Mouse (Mus musculus): ENCODE data around the gene Ssu72. TPM values are rescaled to one million over a fixed set of nuclear protein-coding genes. Genes with fewer than 3 reads are reported as not detected.

Gene Ssu72
- total RNA-seq, 4 experiments from 2014 or later: 37.8 to 42.0 (median 38.2) TPM

DNA sequence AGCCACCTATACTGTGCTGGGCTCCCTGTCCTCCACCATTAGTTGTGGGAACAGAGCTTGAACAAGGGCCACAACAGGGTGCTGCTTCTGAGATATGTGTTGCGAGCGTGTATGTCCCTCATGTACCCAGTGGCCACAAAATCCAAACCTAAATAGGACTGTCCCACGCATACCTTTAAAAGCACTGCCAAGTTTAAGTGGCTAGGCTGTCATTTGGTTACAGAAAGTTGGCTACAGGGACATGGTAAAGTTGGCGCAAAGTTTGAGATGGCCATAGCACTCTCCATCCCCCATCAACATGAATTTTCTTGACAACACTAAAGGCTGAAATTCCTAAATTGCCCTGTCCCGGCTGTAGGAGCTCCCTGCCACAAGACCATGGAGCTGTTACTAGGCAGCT lies 40.5 kb downstream of the Ssu72 start:
- no peak for DNase-seq (ENCODE audit: low spot score in 2 of 2)

DNA sequence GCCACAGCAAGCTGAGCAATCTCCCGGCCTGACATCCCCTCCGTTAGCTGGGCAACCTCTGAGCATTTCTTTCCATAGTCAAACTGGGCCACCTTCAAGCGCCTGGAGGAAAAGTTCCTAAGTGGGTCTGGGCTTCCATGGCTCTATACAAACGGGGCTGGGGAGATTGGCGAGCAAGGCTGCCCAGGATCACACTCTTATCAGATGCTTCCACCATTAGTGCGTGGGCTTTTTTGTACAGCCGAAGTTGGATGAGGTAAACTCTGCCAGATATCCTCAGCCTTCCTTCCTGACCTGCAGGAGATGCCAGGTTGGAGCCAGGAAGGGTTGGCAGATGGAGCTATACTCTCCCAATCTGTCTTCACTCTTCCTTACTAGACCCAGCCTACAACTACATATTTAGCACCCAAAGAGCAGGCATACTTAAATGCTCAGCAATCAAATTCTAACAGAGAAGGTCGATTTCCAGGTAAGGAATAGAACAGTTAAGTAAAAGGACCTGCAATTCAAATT lies 41.5 kb downstream of the Ssu72 start:
- no peak for DNase-seq (ENCODE audit: low spot score in 2 of 2)

GRCm38 (mm10) chr4:155746575-155747490 lies 42.2 kb downstream of the Ssu72 start:
- no peak for DNase-seq (ENCODE audit: low spot score in 2 of 2)

GRCm38 (mm10) chr4:155757011-155757410 lies 52.4 kb downstream of the Ssu72 start:
- no peak for DNase-seq (ENCODE audit: low spot score in 2 of 2)

DNA sequence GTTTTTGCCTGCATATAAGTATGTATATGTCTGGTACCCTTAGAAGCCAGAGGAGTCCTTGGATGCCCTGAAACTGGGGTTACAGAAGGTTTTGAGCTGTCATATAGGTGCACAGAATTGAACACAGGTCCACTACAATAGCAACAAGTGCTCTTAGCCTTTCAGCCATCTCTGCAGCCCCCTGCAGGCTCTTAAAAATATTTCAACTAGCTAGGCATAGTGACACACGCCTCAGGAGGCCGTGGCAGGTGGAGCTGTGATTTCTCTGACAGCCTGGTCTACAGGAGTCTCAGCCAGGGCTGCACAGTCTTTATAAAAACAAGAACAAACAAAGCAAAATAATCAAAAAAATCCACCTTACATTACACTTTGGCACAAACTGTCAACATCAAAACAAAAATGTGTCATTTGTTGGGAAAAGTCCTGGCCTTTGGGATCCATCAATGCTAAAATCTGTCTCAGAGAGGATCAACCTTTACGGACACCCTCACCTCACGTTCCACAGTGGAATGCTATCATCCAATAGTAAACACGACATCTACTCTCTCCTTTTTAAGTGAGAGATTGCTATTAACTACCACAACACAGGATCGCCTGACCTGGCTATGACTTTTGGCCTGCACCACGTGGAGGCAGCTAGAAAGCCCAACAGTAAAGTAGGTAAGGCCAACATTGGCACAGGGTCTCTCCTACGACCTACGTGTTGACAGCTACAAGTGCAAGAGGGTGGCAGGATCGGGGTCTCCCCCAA lies 55.4 kb downstream of the Ssu72 start:
- DNase-seq (ENCODE audit: low spot score in 2 of 2): no peak

DNA sequence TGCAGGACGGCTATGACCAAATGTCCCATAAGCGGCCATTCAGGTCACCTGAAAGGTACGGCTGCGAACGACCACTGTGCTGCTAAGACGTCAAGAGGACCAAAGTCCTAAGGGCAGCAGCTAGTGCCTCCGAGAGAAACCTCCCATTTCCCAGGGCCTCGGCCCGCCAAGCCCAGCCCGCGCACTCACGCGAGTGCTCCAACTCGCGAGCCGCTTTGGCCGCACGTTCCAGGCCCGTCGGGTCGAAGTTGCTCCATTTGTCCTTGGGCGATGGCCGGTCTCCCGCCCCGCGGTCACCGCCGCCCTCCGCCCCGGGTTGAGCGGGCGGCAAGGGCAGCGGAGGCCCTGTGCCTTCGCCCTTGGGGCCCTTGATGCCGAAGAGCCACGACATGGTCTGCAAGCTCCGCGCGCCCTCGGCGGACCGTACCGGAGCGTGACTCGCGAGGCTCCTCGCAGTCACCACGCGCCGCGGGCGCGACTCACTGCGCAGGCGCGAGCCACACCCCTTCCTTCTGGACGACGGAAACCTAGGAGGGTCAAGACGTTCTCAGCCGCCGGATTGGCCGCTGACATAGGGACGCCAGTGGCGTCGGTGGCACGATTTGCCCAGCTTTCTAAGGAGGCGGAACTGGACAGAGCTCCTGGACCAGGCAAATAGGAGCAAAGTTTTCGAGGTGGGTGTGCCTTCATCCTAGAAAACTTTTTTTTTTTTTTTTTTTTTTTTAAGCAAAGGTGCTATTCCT lies 56.2 kb downstream of the Ssu72 start, which contains the start of gene Atad3a:
Atad3a (minus strand) TSS at position 481 of the 743 bp plus-strand sequence.
- peak; percentile 93 to 96 for DNase-seq (ENCODE audit: low spot score in 2 of 2)

DNA sequence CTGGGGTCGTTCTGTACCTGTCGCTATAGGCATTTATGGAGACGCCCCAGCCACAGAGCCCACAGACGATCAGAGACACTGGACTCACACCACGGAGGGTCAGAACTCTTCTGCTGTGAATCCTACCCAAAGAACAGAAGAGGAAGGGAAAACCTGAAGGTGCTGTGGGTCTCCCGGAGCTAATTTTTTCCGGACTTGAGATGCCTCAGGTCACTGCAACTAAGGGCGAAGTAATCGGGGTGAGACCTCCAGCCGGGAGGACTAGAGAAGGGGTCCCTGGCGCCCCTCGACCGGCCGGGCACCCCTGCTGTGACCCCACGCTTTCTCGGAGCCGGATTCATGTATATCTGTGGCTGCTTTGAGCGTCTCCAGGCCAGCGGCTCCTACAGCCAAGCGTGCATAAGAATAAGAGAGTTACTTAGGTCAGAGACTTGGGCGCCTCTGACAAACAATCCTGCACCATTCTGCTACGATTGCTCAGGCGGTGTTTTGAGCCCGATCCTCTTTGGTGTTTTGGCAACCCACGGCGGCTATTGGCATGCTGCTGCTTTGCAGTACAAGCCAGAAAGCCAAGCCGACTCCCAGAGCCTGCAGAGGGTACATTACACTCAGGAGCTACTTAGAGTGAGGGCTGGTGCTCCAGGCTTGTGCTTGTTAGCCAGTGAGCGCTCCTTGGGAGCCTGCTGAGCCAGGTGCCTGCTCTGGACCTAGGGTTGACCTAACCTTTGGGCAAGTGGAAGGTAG lies 56.9 kb downstream of the Ssu72 start:
- no peak for DNase-seq (ENCODE audit: low spot score in 2 of 2)

DNA sequence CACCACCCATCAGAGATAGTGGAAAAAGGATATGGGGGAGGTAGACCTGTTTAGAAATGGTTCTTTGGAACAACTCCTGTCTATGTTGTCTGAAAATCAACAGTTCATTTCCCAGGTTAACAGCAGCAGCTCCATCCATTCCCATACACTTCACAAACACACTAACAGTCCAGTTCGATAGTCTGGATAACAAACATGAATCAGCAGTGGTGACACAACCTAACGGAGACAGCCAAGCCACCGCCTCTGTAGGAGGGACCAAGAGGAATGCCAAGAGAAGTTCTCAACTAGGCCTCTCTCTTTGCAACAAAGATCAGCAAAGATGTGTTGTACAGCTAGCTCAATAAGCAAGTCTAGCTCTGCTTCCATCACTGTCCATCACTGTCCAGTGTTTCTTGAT lies 57.8 kb downstream of the Ssu72 start:
- DNase-seq (ENCODE audit: low spot score in 2 of 2): no peak

DNA sequence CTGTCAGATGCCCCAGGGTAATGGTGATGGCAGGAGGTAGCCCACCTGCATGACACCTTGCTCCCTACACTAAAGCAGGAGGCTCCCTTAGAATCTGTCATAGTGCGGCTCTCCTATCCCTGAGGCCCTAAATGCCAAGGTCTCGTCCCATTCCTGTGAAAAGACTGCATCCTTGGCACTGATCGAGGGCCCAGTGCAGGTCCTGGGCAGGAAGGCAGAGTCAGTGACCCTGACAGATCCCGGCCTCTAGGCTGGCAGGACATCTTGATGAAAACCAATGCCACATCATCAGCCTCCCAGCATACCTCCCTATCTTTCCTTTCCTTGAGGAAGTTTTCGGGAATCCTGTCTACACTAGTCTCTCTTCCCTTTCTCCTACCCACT lies 64.9 kb downstream of the Ssu72 start:
- DNase-seq (ENCODE audit: low spot score in 2 of 2): no peak

DNA sequence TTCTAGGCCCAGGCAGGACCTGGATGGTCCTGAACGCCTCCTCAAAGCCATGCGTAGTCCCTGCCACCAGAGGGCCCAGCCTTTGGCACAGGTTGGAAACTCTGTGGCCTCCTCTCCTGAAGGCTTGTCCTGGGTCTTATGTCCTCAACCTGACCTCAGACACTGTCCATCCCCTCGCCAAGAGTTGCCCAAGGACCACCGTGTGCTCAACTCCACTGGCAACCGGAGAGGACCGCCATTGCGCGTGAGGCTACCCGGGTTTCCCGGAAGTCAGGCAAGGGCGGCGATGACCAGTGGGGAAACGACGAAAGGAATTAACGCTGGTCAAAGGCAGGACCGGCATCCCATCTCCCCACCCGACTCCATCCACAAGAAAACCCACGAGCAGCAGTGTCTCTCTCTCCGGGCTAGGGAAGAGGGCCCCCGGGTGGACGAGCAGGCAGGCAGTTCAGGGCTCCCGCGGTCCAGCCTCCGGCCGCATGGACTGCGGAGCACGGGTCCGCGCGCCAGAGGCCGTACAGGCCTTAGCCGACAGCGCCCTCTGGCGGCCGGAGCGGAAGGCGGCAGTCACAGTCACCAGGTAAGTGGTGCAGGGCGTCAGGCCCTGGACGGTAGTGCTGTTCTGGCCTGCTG lies 65.4 kb downstream of the Ssu72 start:
- DNase-seq (ENCODE audit: low spot score in 2 of 2): peak; percentile 86 to 91

DNA sequence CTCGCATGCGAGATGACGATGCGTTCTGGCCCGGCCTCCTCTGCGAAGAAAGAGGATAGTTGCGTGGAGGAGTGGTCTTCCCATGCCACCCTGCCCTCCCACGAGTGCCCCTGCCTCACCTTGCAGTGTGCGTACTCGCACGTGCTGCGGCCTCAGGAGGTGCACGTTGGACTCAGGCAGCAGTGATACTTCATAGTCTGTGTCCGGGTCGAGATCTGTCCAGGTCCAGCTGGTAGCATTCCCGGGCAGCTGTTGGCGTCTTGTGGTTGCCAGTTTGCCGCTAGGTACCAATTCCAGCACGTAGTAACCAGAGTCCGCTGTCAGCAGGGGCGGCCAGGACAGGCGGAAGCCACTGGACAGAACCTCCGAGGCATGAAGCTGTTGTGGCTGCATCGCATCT lies 66.0 kb downstream of the Ssu72 start:
- DNase-seq (ENCODE audit: low spot score in 2 of 2): peak; percentile 74 to 88

DNA sequence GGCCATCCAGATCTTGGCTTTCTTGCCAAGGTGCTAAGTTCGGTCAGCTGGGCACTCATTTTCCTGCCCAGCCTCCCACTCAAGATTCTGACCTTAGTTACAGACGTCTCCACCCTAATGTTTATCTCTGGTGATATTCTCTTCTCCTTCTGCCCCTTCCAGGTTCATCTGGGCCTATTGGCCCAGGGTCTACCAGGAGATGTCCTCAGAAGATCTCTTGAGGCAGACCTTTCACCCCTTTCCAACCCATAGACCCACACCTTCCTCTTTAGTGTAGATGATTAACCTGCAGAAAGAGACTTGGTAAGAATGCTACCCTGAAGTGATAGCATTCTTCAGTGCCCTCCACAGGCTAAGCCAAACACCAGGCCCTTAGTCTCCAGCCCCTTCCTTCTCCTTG lies 67.1 kb downstream of the Ssu72 start:
- DNase-seq (ENCODE audit: low spot score in 2 of 2): no peak

GRCm38 (mm10) chr4:155772786-155773185 lies 68.2 kb downstream of the Ssu72 start:
- no peak for DNase-seq (ENCODE audit: low spot score in 2 of 2)

- DNase-seq (ENCODE audit: low spot score in 2 of 2): no peak
These were observed 68.9 kb downstream of the Ssu72 start for GRCm38 (mm10) chr4:155773335-155774078.

DNA sequence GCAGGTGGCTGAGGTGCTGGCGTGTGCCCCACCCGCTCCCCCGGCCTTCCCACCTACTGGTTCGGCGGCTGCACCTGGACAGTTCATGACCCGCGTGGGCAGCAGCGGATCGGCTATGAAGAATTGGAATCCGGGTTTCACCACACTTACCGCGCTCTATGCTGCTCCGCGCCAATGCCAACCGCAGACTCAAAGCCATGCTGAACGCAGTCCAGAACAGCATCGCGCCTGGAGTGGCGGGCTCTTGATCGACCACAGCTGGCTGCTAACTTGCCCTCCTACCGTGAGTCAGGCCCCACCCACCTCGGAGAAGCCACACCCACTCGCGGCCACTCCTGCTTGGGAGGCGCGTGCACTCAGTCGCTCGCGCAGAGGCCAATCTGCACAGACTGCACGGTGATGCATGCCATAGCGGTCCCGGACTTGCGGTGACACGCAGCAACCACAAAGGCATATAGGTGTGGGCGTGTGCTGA lies 69.7 kb downstream of the Ssu72 start, which contains the start of gene Vwa1:
Vwa1 (minus strand) TSS at position 419 of the 475 bp plus-strand sequence.
- peak; percentile 88 for DNase-seq (ENCODE audit: low spot score in 2 of 2)

- peak; percentile 45 to 61 for DNase-seq (ENCODE audit: low spot score in 2 of 2)
These were observed 70.6 kb downstream of the Ssu72 start for GRCm38 (mm10) chr4:155774971-155775740.

DNA sequence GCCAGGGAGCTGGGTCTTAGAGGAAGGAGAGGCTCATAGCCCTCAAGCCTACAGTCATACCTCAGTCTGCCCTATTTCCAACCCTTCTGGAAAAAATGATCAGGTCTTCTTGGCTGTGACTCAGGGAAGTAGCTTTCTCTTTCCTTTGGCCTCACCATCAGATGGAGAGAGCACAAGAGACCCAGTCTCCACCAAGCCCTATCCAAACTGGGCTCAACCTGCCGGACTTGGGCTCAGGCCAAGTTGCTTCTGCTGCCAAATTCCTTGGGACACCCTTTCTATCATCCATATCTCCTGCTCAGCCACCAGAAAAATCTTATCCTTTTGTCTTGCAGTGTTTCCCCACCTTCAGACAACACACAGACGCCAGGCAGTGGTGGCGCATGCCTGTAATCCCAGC lies 71.3 kb downstream of the Ssu72 start:
- peak in 1 of 2 experiments; percentile 28 for DNase-seq (ENCODE audit: low spot score in 2 of 2)

- DNase-seq (ENCODE audit: low spot score in 2 of 2): no peak
These were observed 72.2 kb downstream of the Ssu72 start for GRCm38 (mm10) chr4:155776704-155777335.
